Mouse (Mus musculus) intestine, embryonic 15.5 days (tissue): Measurements from ENCODE around the gene Grm1. TPM values are rescaled to one million over a fixed set of nuclear protein-coding genes. Genes with fewer than 3 reads are reported as not detected.
A peak's percentile ranks its signal among the peaks of the same experiment; 100 is the strongest.

Experiments used
- ATAC-seq: fragments of 200-750 bp; cut with Nextera tagmentation; 2 replicates; pipeline ENCODE4 v1.8.0; 2017; ENCODE audit warnings: moderate TSS enrichment, moderate library complexity
- H3K27ac ChIP-seq: fragments of 300-500 bp; sonication (generic); 2 replicates; pipeline ENCODE4 v1.5.1; 2015; ENCODE audit warnings: mild to moderate bottlenecking, inconsistent platforms
- H3K27me3 ChIP-seq: fragments of 300-500 bp; sonication (generic); replicated peaks from 2 replicates; pipeline ENCODE4 v1.6.1; 2015; ENCODE audit warnings: inconsistent platforms
- H3K36me3 ChIP-seq: fragments of 300-500 bp; sonication (generic); 2 replicates; pipeline ENCODE4 v1.6.1; 2015; ENCODE audit warnings: inconsistent platforms
- H3K4me1 ChIP-seq: fragments of 300-500 bp; sonication (generic); replicated peaks from 2 replicates; pipeline ENCODE4 v1.6.1; 2015; ENCODE audit warnings: inconsistent platforms
- H3K4me2 ChIP-seq: fragments of 300-500 bp; sonication (generic); replicated peaks from 2 replicates; pipeline ENCODE4 v1.6.1; 2015; ENCODE audit warnings: mild to moderate bottlenecking, inconsistent platforms
- H3K4me3 ChIP-seq: fragments of 300-500 bp; sonication (generic); replicated peaks from 2 replicates; pipeline ENCODE4 v1.5.1; 2015; ENCODE audit warnings: inconsistent platforms
- H3K9ac ChIP-seq: fragments of 300-500 bp; sonication (generic); 2 replicates; pipeline ENCODE4 v1.6.1; 2015; ENCODE audit warnings: inconsistent platforms
- H3K9me3 ChIP-seq: fragments of 300-500 bp; sonication (generic); 2 replicates; pipeline ENCODE4 v1.6.1; 2016; ENCODE audit warnings: inconsistent platforms
- WGBS: fragments of 180-500 bp; shearing (Covaris S2); methylation state at CpG from one replicate; pipeline ENCODE4 v1.1.7; 2015; 5-methylcytosine and 5-hydroxymethylcytosine counted together
- polyA plus RNA-seq: library from polyadenylated mRNA; unstranded; fragments of >200 nt; fragmentation: Nextera tagmentation; extraction: Ambion mirVana; gene quantifications from 2 replicates; pipeline ENCODE4 v1.2.1, GENCODE M21; 2015

Gene Grm1
- polyA plus RNA-seq, 1 experiment from 2014 or later = 0.04 TPM

DNA sequence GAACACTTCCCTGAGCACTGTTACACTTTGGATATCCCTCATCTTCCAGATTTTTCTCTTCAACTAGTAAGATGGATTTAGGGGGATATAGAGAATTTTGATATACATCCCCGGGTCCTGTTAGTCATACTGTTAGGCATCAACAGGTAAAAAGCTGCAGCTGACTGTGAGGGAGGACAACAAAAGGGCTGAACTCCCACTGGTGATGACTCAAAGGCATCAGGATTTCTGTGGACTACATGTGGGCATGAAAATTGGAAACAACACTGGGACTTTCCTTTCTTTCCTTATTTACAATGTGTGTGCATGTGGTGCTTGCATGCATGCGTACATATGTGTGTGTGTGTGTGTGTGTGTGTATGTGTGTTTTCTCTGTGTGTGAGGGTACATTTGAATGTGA, 215.9 kb downstream of the Grm1 start:
- Histone ChIP-seq H3K4me2 (no peak overlapping the region), H3K27me3 (no peaks in the 10 kb centered on the region), H3K36me3 (no peaks in the 10 kb centered on the region), H3K4me1 (no peaks in the 10 kb centered on the region), H3K9ac (no peak overlapping the region), H3K27ac (no peak overlapping the region), H3K4me3 (no peak overlapping the region), H3K9me3 (no peaks in the 10 kb centered on the region)
- WGBS = 77% methylated on average over 2 of the region's 2 CpGs
- ATAC-seq = no peak

DNA sequence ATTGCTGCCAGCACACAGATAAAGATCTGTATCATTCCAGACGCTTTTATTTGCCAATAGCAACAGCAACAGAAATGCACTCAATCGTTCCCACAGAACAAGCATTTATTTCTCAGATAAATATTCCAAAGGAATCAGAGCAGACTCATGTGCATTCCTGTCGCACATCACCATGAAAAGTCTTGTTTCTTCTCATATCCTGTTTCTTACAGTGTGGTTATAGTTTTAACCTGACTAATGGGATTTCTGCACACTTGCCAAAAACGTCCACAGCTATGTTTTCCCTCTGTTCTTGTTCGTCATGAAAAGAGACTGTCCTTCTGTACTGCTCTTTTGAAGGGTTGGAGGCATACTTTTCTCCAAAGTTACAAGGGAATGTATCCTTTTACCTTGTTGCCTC, 217.4 kb downstream of the Grm1 start:
- H3K4me2 ChIP-seq = no peak overlapping the region
- no peaks in the 10 kb centered on the region for H3K4me1 ChIP-seq
- ATAC-seq = no peak
- no peaks in the 10 kb centered on the region for H3K27me3 ChIP-seq
- H3K9me3 ChIP-seq = no peaks in the 10 kb centered on the region
- WGBS = 52% methylated on average over 5 of the region's 5 CpGs
- H3K4me3 ChIP-seq = no peak overlapping the region
- no peaks in the 10 kb centered on the region for H3K36me3 ChIP-seq
- no peak overlapping the region for H3K27ac ChIP-seq
- no peak overlapping the region for H3K9ac ChIP-seq

DNA sequence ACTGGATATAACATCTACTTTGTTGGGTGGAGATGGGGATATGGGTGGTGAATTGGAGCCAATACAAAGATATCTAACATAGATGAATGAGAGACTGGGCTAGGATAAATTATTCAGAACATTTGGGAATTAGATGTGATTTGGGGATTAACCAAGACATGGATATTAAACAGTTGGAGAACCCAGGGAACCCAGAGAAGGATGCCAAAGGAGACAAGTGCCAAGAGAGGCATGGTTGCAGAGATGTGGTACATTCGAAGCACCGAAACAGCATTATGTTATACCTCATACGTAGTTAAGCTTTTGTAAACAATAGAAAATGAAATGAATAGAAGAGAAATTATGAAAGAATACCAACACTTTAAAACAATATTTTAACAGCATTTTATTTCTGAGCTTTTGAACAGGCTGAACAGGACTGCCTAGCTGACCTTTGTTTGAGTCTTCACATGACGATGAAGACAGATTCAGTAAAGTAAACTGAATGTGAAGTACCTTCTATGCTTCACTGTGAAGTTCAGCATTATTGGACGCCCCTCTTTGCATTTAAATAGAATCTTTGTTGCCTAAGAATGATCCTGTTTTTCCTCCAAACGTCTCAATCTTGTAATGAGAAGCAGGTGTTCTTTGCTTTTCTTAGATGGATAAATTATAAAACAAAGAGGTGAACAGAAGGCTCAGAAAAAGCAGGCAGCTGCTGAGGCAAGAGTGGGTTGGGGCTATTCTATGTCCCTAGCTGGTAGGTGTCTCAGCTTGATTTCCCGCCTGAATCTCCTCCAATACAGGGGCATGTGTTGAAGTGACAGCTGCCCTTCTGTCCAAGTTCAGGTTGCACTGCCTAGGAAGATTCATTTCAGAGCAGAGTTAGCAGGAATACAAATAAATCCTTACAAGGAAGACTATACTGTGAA, 234.5 kb downstream of the Grm1 start:
- WGBS = 69% methylated on average over 7 of the region's 7 CpGs
- ATAC-seq = no peak
- Histone ChIP-seq H3K9me3 (no peaks in the 10 kb centered on the region), H3K27me3 (no peaks in the 10 kb centered on the region), H3K4me3 (no peak overlapping the region), H3K4me2 (no peak overlapping the region), H3K36me3 (no peaks in the 10 kb centered on the region), H3K27ac (no peak overlapping the region), H3K4me1 (no peaks in the 10 kb centered on the region), H3K9ac (no peak overlapping the region)

DNA sequence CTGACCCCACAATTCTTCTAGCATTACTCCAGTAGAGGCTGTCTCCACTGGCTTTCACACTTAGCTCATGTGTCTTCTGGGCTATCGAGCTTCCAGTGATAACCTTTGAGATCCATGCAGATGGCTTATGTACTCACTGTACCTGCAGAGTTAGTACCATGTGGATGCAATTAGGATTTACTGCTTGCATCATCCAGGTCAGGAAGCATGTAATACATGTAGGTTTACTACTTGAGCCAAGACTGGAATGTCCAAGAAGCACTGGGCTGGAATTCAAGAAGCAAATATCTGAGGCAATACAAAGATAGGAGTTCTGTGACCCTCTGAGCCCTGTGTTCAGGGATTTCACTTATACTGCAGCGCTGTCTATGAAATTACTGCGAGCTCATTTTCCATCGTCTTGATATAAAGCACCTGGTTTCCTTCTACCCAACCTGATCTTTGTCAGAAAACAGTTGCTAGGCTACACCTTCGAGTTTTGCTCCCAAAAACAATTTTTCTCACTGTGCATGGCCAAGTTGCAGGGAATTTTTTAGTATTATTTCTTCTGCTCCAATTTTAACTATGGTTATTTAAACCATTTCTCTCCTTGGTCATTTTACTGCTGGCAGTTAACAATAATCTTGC, 237.0 kb downstream of the Grm1 start:
- Histone ChIP-seq H3K27ac (no peak overlapping the region), H3K27me3 (no peaks in the 10 kb centered on the region), H3K9me3 (no peaks in the 10 kb centered on the region), H3K4me1 (no peaks in the 10 kb centered on the region), H3K4me2 (no peak overlapping the region), H3K9ac (no peak overlapping the region), H3K36me3 (no peaks in the 10 kb centered on the region), H3K4me3 (no peak overlapping the region)
- 75% methylated on average over 5 of the region's 5 CpGs for WGBS
- no peak for ATAC-seq

- no peak overlapping the region for H3K27ac ChIP-seq
- H3K36me3 ChIP-seq = no peaks in the 10 kb centered on the region
- no peak for ATAC-seq
- no peaks in the 10 kb centered on the region for H3K27me3 ChIP-seq
- H3K9ac ChIP-seq = no peak overlapping the region
- no peaks in the 10 kb centered on the region for H3K4me1 ChIP-seq
- H3K9me3 ChIP-seq = no peaks in the 10 kb centered on the region
- no peak overlapping the region for H3K4me2 ChIP-seq
- H3K4me3 ChIP-seq = no peak overlapping the region
Measured at GRCm38 (mm10) chr10:10835406-10835805, 246.8 kb downstream of the Grm1 start.

DNA sequence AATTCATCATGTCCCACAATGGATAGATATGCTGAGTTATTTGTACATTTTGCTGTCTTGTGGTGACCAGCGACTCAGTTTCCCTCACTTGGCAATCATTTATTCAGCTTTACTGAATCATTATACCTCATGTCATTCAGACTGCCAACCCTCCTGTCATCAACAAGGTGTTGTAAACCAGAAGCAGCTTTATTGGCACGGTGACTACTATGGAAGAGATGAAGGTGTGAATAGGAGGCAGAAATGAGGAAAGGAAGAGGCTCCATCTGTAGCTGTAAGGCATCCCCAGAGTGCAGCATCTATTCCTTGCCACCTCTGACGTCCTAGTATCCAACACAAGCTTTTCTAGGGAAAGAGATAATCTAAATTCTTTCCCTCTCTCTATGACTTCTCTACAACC, 247.3 kb downstream of the Grm1 start:
- no peak overlapping the region for H3K27ac ChIP-seq
- H3K36me3 ChIP-seq = no peaks in the 10 kb centered on the region
- no peaks in the 10 kb centered on the region for H3K9me3 ChIP-seq
- no peak for ATAC-seq
- H3K4me2 ChIP-seq = no peak overlapping the region
- H3K4me3 ChIP-seq = no peak overlapping the region
- H3K9ac ChIP-seq = no peak overlapping the region
- H3K4me1 ChIP-seq = no peaks in the 10 kb centered on the region
- WGBS = 83% methylated on average over 3 of the region's 3 CpGs
- no peaks in the 10 kb centered on the region for H3K27me3 ChIP-seq

DNA sequence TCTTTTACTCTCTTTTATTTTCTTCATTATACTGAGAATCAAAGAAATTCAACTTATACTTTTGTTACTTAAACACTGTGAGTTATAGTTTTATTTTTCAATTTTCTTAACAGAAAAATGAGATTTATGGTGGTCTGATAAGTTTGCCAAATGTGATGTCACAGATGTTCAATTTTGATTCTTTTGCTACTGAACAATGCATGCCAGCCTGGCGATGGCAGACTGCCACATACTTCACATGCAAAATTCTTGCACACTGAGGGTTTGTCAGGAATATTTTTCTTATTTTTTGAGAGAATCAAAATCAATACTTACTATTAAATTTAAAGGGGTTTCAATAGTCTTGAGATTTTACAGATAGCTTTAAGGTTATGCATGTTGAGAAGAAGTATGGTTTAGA, 251.0 kb downstream of the Grm1 start:
- H3K36me3 ChIP-seq = no peaks in the 10 kb centered on the region
- H3K9ac ChIP-seq = no peak overlapping the region
- H3K4me1 ChIP-seq = no peaks in the 10 kb centered on the region
- H3K4me2 ChIP-seq = no peak overlapping the region
- no peak for ATAC-seq
- no peak overlapping the region for H3K27ac ChIP-seq
- H3K4me3 ChIP-seq = no peak overlapping the region
- 90% methylated on average over 1 of the region's 1 CpGs for WGBS
- H3K9me3 ChIP-seq = no peaks in the 10 kb centered on the region
- H3K27me3 ChIP-seq = no peaks in the 10 kb centered on the region

DNA sequence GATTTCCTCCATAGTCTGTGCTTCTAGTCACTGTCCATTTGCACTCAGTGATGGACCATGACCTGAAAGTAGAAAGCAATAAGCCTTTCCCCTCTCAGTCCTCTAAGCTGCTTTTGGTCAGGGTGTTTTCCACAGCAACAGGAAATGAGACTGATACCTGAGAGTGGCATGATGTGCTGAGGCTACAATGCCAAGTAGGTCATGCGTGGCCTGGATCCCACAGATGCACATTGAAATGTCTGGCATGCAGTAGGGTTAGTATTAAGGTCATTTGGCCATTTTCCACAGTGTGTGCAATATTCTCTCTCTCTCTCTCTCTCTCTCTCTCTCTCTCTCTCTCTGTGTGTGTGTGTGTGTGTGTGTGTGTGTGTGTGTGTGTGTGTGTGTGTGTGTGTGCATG, 254.8 kb downstream of the Grm1 start:
- H3K36me3 ChIP-seq = no peaks in the 10 kb centered on the region
- no peak overlapping the region for H3K4me2 ChIP-seq
- WGBS = 74% methylated on average over 1 of the region's 1 CpGs
- no peak overlapping the region for H3K9ac ChIP-seq
- no peaks in the 10 kb centered on the region for H3K9me3 ChIP-seq
- H3K4me1 ChIP-seq = no peaks in the 10 kb centered on the region
- no peak overlapping the region for H3K27ac ChIP-seq
- no peak overlapping the region for H3K4me3 ChIP-seq
- no peaks in the 10 kb centered on the region for H3K27me3 ChIP-seq
- no peak for ATAC-seq

GRCm38 (mm10) chr10:10818061-10818460, 264.1 kb downstream of the Grm1 start:
- Histone ChIP-seq H3K9ac (no peak overlapping the region), H3K4me1 (no peaks in the 10 kb centered on the region), H3K4me2 (no peak overlapping the region), H3K27ac (no peak overlapping the region), H3K27me3 (no peaks in the 10 kb centered on the region), H3K36me3 (no peaks in the 10 kb centered on the region), H3K9me3 (no peaks in the 10 kb centered on the region), H3K4me3 (no peak overlapping the region)
- 78% methylated on average over 2 of the region's 2 CpGs for WGBS
- no peak for ATAC-seq

- H3K4me3 ChIP-seq = no peak overlapping the region
- WGBS = 51% methylated on average over 2 of the region's 2 CpGs
- no peak overlapping the region for H3K4me2 ChIP-seq
- H3K4me1 ChIP-seq = no peaks in the 10 kb centered on the region
- H3K27me3 ChIP-seq = no peaks in the 10 kb centered on the region
- no peaks in the 10 kb centered on the region for H3K36me3 ChIP-seq
- peak; percentile 58 for ATAC-seq
- H3K27ac ChIP-seq = no peak overlapping the region
- no peak overlapping the region for H3K9ac ChIP-seq
- H3K9me3 ChIP-seq = no peaks in the 10 kb centered on the region
Measured at GRCm38 (mm10) chr10:10814631-10815216, 267.4 kb downstream of the Grm1 start.

- Histone ChIP-seq H3K27ac (no peak overlapping the region), H3K9ac (no peak overlapping the region), H3K36me3 (no peaks in the 10 kb centered on the region), H3K27me3 (no peaks in the 10 kb centered on the region), H3K9me3 (no peaks in the 10 kb centered on the region), H3K4me1 (no peaks in the 10 kb centered on the region), H3K4me2 (no peak overlapping the region), H3K4me3 (no peak overlapping the region)
- ATAC-seq = no peak
- 63% methylated on average over 5 of the region's 5 CpGs for WGBS
Measured at GRCm38 (mm10) chr10:10812750-10813711, 269.1 kb downstream of the Grm1 start.

GRCm38 (mm10) chr10:10809777-10810176, 272.4 kb downstream of the Grm1 start:
- 95% methylated on average over 3 of the region's 3 CpGs for WGBS
- Histone ChIP-seq H3K27me3 (no peaks in the 10 kb centered on the region), H3K9me3 (no peaks in the 10 kb centered on the region), H3K36me3 (no peaks in the 10 kb centered on the region), H3K4me3 (no peak overlapping the region), H3K4me1 (no peaks in the 10 kb centered on the region), H3K9ac (no peak overlapping the region), H3K4me2 (no peak overlapping the region), H3K27ac (no peak overlapping the region)
- ATAC-seq = no peak
